Mouse (Mus musculus): ENCODE data around the gene Panx1. TPM values are rescaled to one million over a fixed set of nuclear protein-coding genes. Genes with fewer than 3 reads are reported as not detected.

Gene Panx1
- total RNA-seq (2021): 1 to 10 TPM; 3.8 to 4.7 TPM

GRCm38 (mm10) chr9:15045084-15045669, at the start of gene Panx1:
Gene Panx1, minus strand, starts transcription at chr9:15045478.
- intact Hi-C loops (cut with DNase I): no loop called here
- DNase-seq (ENCODE audit: low spot score): peak; percentile 38

- intact Hi-C loops (cut with DNase I): no loop called here
Measured at GRCm38 (mm10) chr9:15068686-15069295, 23.5 kb upstream of the Panx1 start.

GRCm38 (mm10) chr9:15067995-15068685, 22.9 kb upstream of the Panx1 start:
- intact Hi-C loops (cut with DNase I): no loop called here
- no peak for DNase-seq (ENCODE audit: low spot score)

More at GRCm38 (mm10) chr9:15068686-15069295, 23.5 kb upstream of the Panx1 start:
- DNase-seq (ENCODE audit: low spot score): no peak

GRCm38 (mm10) chr9:15064176-15064575, 18.9 kb upstream of the Panx1 start:
- DNase-seq (ENCODE audit: low spot score): no peak
- intact Hi-C loops (cut with DNase I): no loop called here

GRCm38 (mm10) chr9:15060847-15061246, 15.6 kb upstream of the Panx1 start:
- DNase-seq (ENCODE audit: low spot score): no peak
- intact Hi-C loops (cut with DNase I): no loop called here

GRCm38 (mm10) chr9:15060026-15060425, 14.7 kb upstream of the Panx1 start:
- no peak for DNase-seq (ENCODE audit: low spot score)
- intact Hi-C loops (cut with DNase I): no loop called here

GRCm38 (mm10) chr9:15045740-15046139, 462 bp upstream of the Panx1 start:
- intact Hi-C loops (cut with DNase I): no loop called here
- DNase-seq (ENCODE audit: low spot score): no peak

- DNase-seq (ENCODE audit: low spot score): no peak
- intact Hi-C loops (cut with DNase I): no loop called here
Measured at GRCm38 (mm10) chr9:15044391-15045083, 741 bp downstream of the Panx1 start.

GRCm38 (mm10) chr9:15041556-15041955, 3.7 kb downstream of the Panx1 start:
- no peak for DNase-seq (ENCODE audit: low spot score)
- intact Hi-C loops (cut with DNase I): no loop called here

GRCm38 (mm10) chr9:15039848-15040247, 5.4 kb downstream of the Panx1 start:
- DNase-seq (ENCODE audit: low spot score): no peak
- intact Hi-C loops (cut with DNase I): no loop called here

- intact Hi-C loops (cut with DNase I): no loop called here
- DNase-seq (ENCODE audit: low spot score): no peak
Measured at GRCm38 (mm10) chr9:15037704-15038103, 7.6 kb downstream of the Panx1 start.

- intact Hi-C loops (cut with DNase I): no loop called here
- no peak for DNase-seq (ENCODE audit: low spot score)
Measured at GRCm38 (mm10) chr9:15037237-15037636, 8.0 kb downstream of the Panx1 start.

GRCm38 (mm10) chr9:15036807-15037206, 8.5 kb downstream of the Panx1 start:
- intact Hi-C loops (cut with DNase I): no loop called here

GRCm38 (mm10) chr9:15036405-15036804, 8.9 kb downstream of the Panx1 start:
- intact Hi-C loops (cut with DNase I): no loop called here
- no peak for DNase-seq (ENCODE audit: low spot score)

More at GRCm38 (mm10) chr9:15036807-15037206, 8.5 kb downstream of the Panx1 start:
- DNase-seq (ENCODE audit: low spot score): no peak

GRCm38 (mm10) chr9:15035979-15036378, 9.3 kb downstream of the Panx1 start:
- no peak for DNase-seq (ENCODE audit: low spot score)
- intact Hi-C loops (cut with DNase I): no loop called here

- DNase-seq (ENCODE audit: low spot score): peak; percentile 21
- intact Hi-C loops (cut with DNase I): loop anchor here (5.0 kb wide), 1 partner anchor 138 kb away; no protein-coding TSS in a partner anchor
Measured at GRCm38 (mm10) chr9:15034546-15035273, 10.6 kb downstream of the Panx1 start.

- no peak for DNase-seq (ENCODE audit: low spot score)
- intact Hi-C loops (cut with DNase I): loop anchor here (5.0 kb wide), 1 partner anchor 139 kb away; no protein-coding TSS in a partner anchor
Measured at GRCm38 (mm10) chr9:15033568-15034160, 11.6 kb downstream of the Panx1 start.

GRCm38 (mm10) chr9:15032797-15033196, 12.5 kb downstream of the Panx1 start:
- intact Hi-C loops (cut with DNase I): loop anchor here (5.0 kb wide), 1 partner anchor 140 kb away; no protein-coding TSS in a partner anchor
- DNase-seq (ENCODE audit: low spot score): no peak

GRCm38 (mm10) chr9:15030771-15031170, 14.5 kb downstream of the Panx1 start:
- intact Hi-C loops (cut with DNase I): loop anchor here (5.0 kb wide), 1 partner anchor 142 kb away; no protein-coding TSS in a partner anchor
- DNase-seq (ENCODE audit: low spot score): peak; percentile 36
